Mouse (Mus musculus) myocyte (in vitro differentiated cells): ENCODE results near the gene Crebl2.

Experiments used
- POLR2A ChIP-seq: IDR thresholded peaks from one replicate; pipeline ENCODE4 v1.6.1; 2011; ENCODE audit warnings: low read depth, mild to moderate bottlenecking, control low read depth, moderate library complexity; ENCODE audit not compliant: insufficient read length
- POLR2AphosphoS2 ChIP-seq: IDR thresholded peaks from one replicate; pipeline ENCODE4 v1.6.1; 2011; ENCODE audit warnings: low read depth, control low read depth; ENCODE audit not compliant: insufficient read length

- no peak for TF ChIP-seq POLR2AphosphoS2
- TF ChIP-seq POLR2A: no peak
These were observed 57.1 kb downstream of the Crebl2 start for GRCm38 (mm10) chr6:134887008-134887407.
